Mouse (Mus musculus): ENCODE results near the gene Ncor2.

Gene Ncor2

GRCm38 (mm10) chr5:125170107-125170842, 8.7 kb downstream of the Ncor2 start:
- DNase-seq (ENCODE audit: low spot score in 2 of 2): no peak

GRCm38 (mm10) chr5:125168101-125168500, 10.9 kb downstream of the Ncor2 start:
- DNase-seq (ENCODE audit: low spot score in 2 of 2): no peak

DNA sequence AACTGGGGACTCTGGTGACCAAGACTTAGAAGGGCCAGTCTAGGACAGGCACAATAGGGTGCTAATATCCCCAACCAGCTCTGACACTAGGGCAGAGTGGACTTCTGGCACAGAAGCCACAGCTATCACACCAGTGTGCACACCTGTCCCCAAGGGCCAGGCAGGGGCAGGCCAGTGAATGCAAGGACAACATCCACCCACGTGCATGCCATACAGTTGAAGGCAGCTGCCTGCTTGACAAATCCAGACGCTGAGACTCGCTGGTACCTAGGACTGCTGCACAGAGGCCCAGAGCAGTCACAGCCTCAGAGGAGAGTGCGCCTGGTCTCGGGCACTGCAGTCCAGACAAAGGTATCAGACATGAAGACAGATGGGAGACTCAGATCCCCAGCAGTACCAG, 11.5 kb downstream of the Ncor2 start:
- no peak for DNase-seq (ENCODE audit: low spot score in 2 of 2)

GRCm38 (mm10) chr5:125165993-125166392, 13.0 kb downstream of the Ncor2 start:
- no peak for DNase-seq (ENCODE audit: low spot score in 2 of 2)

DNA sequence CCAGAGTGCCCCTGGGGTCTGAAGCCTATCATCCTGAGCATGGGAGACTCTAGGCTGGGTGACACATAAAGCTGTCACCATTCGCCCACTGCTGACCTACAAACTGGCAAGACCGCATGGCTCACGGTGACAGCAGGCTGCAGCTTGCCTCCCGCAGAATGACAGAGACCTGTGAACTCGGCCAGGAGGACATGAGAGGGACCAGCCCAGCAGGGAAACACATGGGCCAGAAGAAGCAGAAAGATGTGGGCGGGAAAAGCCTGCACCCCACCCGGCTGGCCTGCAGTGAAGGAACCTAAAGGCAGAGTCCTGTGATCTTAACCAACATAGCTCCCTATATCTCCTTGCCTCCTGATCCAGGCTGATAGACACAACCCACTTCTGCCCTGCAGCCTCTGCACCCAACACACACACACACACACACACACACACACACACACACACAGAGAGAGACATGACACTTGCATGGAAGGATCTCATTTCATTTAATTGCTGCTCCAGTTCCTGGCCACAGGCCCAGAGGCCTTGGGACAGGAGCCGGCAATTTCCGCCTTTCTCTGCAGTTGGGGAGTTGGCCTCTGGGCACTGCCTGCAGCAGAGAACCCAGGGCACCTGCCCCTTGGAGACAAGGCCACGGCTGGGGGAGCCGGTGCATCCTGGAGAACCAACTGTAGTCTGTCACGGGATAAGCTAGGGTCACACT, 14.4 kb downstream of the Ncor2 start:
- DNase-seq (ENCODE audit: low spot score in 2 of 2): peak in 1 of 2 experiments; percentile 32

DNA sequence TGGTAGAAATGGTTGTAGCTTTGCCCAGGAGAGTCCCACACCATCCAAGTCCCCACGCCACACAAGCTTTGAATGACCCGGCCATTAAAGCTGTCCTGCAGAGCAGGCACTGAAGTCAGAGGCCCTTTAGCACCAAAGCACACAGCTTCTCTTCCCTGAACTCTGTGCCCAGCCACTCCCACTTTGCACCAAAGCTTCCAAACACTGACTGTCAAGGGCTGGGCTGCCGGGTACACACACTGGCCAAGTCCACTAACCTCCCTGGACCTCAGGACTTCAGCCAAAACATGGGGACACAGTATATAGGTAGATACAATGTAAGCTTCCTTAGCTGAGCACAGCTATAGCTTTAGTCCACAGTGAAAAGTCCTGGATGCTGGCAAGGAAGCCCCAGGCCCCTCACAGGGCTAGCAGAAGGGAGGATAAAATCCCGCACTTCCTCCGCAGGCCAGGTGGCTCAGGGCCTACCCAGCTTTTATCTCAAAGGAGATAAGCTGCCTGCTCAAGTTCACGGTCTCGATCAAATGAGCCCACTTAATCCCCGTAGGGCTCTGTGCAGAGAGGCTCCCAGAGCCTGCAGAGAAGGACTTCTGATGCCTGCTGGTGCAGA, 15.5 kb downstream of the Ncor2 start:
- DNase-seq (ENCODE audit: low spot score in 2 of 2): no peak

DNA sequence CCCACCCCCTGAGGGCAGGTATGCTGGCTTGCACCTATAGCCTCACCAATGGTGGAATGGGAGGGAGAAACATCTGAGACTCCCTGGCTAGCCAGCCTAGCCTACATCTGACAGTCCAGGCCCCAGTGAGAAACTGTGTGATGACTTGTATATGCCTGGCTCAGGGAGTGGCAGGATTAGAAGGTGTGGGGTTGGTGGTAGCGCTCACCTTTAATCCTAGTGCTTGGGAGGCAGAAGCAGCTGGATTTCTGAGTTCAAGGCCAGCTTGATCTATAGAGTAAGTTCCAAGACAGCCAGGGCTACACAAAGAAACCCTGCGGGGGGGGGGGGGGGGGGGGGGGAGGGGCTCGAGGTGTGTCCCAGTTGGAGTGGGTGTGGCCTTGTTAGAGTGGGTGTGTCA, 16.6 kb downstream of the Ncor2 start:
- no peak for DNase-seq (ENCODE audit: low spot score in 2 of 2)

DNA sequence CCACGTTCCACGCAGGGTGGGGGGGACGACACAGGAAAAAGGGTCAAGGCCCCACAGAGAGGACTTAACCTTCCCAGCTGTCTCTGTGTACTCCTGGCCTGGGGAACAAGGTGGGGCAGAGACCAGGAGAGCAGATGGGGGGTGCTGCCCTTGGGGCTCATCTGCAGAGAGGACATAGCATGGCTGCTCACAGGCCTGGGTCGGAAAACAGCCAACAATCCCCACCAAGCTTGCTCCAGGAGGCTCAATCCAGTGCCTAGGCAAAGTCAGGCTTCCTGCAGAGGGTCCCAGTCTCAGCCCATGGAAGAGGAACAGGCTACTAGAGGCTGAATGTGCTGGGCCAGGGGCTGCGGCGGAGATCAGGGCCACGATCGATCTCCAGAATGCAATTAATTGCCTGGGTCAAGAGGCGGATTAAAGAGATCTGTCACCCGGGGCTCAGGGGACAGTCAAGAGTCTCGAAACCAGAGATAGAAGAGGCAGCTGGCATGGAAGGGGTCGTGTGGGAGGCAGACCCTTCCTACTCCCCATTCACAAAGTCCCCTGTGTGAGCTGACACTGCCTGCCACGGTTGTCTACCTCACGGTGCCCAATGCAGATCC, 19.1 kb downstream of the Ncor2 start:
- no peak for DNase-seq (ENCODE audit: low spot score in 2 of 2)

- DNase-seq (ENCODE audit: low spot score in 2 of 2): no peak
These were observed 19.7 kb downstream of the Ncor2 start for GRCm38 (mm10) chr5:125159293-125159692.

DNA sequence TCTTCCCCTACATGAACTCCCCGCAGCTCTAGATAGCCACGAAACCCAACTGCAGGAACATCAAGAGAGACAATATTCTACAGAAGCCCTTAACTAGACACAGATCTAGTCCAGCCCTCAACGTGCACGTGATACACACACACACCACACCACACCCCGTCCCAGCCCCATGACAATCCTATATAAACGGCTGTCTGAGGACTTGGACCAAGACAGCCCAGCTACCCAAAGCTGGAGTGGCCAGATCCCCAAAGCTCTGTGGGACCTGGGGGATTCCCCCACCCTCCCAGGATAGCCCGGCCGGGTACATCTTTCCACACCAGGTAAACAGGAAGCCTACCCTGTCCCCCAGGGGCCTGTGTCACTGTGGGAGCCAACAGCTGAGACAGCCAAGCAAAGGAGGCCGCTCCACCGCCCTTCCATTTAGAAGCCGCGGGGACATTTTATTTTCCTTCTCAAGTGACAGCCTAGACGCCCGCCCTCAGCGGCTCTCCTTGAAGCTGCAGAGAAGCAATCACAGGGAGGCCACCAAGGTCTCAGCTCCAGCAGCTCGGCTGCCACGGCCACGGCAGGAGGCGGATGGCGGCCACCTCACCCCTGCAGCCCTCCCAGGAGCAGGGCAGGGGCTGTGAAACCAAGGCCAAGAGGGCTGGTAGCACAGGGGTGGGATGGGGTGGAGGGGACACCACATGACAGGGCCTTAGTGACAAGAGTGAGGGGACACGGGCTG, 20.6 kb downstream of the Ncor2 start:
- peak; percentile 86 to 88 for DNase-seq (ENCODE audit: low spot score in 2 of 2)

DNA sequence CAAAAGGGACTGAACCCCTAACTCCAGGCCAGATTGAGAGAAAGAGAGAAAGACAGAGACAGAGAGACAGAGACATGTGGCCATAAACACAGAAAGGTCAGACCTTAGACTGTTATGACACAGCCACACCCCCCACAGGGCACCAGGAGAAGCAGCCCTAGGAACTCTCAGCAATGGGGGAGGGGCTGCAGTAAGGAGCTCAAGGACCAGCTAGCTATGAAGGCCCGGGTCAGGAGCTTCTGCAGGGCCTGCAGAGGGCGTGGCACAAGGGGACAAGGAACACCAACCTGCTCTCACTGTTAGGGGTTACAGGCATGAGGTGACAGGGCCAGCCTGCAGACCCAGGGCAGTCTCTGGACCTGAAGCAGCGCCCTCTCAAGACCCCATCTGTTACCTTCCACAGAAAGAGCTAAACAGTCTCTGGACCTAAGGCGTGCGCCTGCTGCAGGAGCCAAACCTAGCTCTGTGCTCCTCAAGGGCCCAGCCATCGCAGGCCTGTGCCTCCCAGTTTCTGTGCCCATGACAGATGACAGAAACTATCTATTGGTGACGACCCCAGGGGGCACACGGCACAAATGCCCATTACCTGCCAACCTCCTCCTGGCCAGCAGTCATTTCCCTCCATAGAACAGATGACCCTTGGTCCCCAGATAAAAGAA, 21.5 kb downstream of the Ncor2 start:
- no peak for DNase-seq (ENCODE audit: low spot score in 2 of 2)

DNA sequence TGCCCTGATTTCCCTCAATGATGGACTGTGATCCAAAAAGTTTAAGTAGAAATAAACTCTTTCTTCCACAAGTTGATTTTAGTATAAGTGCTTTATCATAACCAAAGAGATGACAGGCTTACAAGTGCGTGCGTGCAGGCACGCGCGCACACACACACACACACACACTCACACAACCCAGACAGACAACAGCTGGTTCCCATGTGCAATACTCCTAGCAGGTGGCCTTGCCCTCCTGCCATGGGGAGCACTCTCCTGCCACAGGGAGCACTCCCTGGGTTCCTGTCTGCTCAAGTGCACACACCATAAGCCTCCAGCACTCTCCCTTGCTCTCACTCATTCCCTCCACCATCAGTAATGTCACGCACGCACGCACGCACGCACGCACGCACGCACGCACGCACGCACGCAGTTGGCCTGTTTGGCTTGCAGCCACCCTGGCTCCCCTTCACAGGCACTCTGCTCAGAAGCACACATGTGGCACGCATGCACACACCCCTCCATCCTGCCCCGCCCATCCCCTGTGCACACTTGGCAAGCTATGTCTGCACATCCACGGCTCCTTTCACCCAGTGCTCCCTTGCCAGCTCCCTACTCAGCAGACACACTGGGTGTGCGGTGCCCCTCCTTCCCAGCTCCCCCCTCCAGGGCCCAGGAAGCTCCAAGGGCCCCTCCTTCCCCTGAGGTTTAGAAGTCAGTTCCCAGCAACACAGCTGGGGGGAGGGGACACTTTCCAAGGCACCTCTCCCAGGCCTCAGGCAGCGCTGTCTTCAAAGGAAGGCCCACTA, 22.4 kb downstream of the Ncor2 start:
- DNase-seq (ENCODE audit: low spot score in 2 of 2): peak; percentile 61 to 68

GRCm38 (mm10) chr5:125155451-125155850, 23.6 kb downstream of the Ncor2 start:
- DNase-seq (ENCODE audit: low spot score in 2 of 2): no peak

DNA sequence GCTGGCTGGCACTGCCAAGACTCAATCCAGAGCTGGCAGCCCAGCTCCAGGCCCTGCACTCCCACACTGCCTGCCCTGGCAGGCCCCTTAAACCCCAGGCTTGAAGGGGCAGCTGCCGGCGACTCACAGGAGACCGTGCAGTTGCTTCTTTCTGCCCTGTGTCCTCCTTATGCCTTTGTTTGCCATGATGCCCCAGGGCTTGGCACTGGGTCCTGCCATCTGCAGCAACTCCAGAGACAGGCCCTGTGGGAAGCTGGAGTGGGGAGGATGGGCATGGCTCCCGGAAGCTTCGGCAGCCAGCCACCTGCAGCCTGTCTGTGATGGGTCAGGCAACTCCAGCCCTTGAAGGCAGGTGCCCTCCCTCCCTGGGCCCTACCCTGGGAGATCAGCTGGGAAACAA, 24.0 kb downstream of the Ncor2 start:
- DNase-seq (ENCODE audit: low spot score in 2 of 2): no peak

DNA sequence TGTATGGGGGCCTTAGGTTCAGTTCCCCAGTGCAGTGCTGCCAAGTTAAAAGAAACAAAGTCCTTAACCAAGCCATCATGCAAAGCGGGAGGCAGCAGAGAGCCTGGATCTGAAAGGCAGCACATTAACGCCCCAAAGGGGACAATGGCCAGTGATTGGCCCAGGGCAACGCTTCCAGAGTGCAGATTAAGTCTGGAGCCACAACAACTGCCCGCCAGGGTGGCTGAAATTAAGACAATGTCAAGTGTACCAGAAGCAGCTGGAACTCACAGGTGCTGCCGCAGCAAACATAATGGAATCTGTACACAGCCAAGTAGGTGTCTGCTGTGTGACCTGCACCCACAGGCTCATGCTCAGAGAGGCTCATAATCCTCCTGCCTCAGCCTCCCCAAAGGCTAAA, 24.8 kb downstream of the Ncor2 start:
- no peak for DNase-seq (ENCODE audit: low spot score in 2 of 2)

DNA sequence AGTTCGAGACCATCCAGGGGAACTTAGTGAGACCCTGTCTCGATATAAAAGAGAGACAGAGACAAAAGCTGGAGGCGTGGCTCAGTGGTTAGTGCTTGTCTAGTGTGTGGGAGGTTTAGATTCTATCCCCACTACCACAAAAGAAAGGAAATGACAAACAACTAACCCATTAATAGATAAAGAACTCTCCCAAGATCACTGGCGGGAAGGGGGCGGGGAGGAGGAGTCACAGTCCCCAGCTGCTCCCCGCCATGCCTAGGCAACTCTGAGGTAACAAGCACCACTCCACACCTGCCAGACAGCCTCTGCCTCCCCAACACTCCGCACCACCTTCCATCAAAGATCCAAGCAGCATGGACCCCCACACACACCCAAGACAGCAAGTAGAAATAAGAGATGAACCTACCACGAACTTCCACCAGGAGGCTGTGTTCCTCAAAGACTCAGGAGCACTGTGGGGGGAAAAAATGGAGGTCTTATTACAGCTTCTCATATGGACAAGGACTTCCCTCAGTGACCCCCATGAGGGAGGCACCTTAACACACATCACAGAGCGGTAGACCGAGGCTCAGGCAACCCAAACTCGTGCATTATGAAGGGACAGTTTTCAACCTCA, 25.7 kb downstream of the Ncor2 start:
- no peak for DNase-seq (ENCODE audit: low spot score in 2 of 2)

- no peak for DNase-seq (ENCODE audit: low spot score in 2 of 2)
These were observed 27.0 kb downstream of the Ncor2 start for GRCm38 (mm10) chr5:125151872-125152534.

DNA sequence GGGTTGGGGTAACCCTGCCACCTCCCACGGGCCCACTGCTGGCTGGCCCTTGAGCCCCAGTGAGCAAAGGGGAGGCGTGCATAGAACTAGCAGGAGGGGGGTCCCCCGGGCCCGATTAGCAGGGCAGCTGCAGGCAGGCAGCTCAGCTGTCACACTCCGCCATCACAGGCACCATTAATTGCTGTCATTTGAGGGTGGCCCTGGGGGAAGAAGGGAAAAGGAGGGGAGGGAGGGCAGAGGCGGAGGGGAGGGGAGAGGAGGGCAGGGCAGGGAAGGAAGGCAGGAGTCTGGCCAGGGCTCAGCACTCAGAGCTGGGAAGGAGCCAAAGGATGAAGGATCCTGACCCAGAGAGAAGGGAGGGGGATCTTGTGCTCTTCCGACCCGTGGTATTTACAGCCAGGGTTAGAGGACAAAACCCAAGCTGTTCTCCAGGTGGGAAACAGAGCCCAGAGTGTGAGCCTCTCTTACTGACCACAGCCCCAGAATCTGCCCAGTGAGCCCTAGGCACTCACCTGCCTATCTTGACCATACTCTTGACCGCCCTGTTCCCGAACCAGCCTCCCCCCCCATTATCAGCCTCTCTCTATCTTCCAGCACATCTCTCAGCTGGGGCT, 28.0 kb downstream of the Ncor2 start:
- DNase-seq (ENCODE audit: low spot score in 2 of 2): no peak

DNA sequence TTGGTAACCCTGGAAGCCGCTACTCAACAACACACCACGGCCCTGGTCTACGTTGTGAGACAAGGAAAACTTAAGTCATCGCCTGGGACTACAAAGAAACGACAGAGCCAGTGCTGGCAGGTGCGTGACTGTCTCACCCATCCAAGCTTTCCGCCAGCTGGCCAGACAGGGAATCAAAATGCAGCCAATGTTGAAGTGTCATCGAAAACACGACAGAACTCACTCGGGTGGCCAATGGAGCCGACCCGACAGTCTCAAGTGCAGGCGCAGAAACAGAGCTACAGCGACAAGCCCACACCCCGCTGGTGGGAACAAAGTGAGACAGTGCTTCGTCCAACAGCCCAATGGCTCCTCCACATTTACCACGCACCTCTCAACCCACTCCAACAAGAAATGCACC, 29.9 kb downstream of the Ncor2 start:
- no peak for DNase-seq (ENCODE audit: low spot score in 2 of 2)
